Mouse (Mus musculus): ENCODE measurements around the gene Bcl7b. TPM values are rescaled to one million over a fixed set of nuclear protein-coding genes. Genes with fewer than 3 reads are reported as not detected.

Gene Bcl7b
- polyA plus RNA-seq, 1 experiment from 2014 or later = 65.7 TPM

DNA sequence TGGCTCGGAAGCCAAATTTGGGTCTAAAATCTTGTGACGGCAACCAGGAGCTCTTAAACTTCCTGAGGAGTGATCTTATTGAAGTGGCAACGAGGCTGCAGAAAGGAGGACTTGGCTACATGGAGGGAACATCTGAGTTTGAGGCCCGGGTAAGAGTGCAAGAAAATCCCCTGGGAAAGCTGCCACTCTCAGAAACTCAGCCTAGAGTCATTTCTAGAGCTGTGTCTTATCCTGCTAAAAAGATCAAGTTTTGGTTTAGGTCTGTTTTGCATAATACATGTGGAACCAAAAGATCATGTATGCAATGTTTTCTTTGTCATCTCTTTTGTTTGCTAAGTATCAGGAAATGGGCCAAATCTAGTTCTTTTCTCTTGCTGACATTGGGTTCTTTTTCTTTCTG, 62.1 kb downstream of the Bcl7b start:
- Histone ChIP-seq H3K27me3 (replicated peaks; ENCODE audit: insufficient read depth, low read length) (no peaks in the 10 kb centered on the region), H3K36me3 (ENCODE audit: insufficient read depth, low read length) (peaks cover 55% of the 10 kb centered on the region)

More for the DNA sequence above, 62.1 kb downstream of the Bcl7b start:
- no peak overlapping the region for H3K27ac ChIP-seq (ENCODE audit: low read length)
- no peak overlapping the region for H3K4me3 ChIP-seq (ENCODE audit: low read depth, low read length)
- H3K4me2 ChIP-seq (replicated peaks; ENCODE audit: low read depth, low read length) = no peak overlapping the region
- DNase-seq (ENCODE audit: low spot score) (no peak), ATAC-seq (no peak)
- H3K9ac ChIP-seq (replicated peaks; ENCODE audit: low read depth) = no peak overlapping the region
- TF ChIP-seq CTCF (IDR thresholded peaks at IDR 0.05) (no peak), EP300 (IDR thresholded peaks at IDR 0.05) (no peak)
- H3K4me1 ChIP-seq (ENCODE audit: insufficient read depth, low read depth, low read length) = no peaks in the 10 kb centered on the region
- 89% methylated on average over 4 of the region's 4 CpGs for WGBS
- H3K9me3 ChIP-seq (ENCODE audit: low read length) = no peaks in the 10 kb centered on the region

Small RNA genes lying within 50 kb of the gene (microRNA-seq; reads per million reads assigned to microRNA genes)
- gene Gm25315 = not detected

Other genes with a start within 250 kb of the Bcl7b start
- gene Mettl27, start 235.9 kb upstream of the Bcl7b start, polyA plus RNA-seq (2015; fragmentation: Nextera tagmentation; extraction: Ambion mirVana) = 33.7 and 35.5 TPM in 2 replicates
- gene Cldn4, start 221.3 kb upstream of the Bcl7b start, polyA plus RNA-seq (2015; fragmentation: Nextera tagmentation; extraction: Ambion mirVana) = 28.2 and 29.2 TPM in 2 replicates
- 547 and 583 TPM in 2 replicates for gene Cldn3, start 182.1 kb upstream of the Bcl7b start, polyA plus RNA-seq (2015; fragmentation: Nextera tagmentation; extraction: Ambion mirVana)
- gene Abhd11, start 159.1 kb upstream of the Bcl7b start, polyA plus RNA-seq (2015; fragmentation: Nextera tagmentation; extraction: Ambion mirVana) = 72.9 and 80.9 TPM in 2 replicates
- gene Stx1a, start 144.8 kb upstream of the Bcl7b start, polyA plus RNA-seq (2015; fragmentation: Nextera tagmentation; extraction: Ambion mirVana) = 5.5 and 5.8 TPM in 2 replicates
- gene Dnajc30, start 104.1 kb upstream of the Bcl7b start, polyA plus RNA-seq (2015; fragmentation: Nextera tagmentation; extraction: Ambion mirVana) = 28.0 and 28.8 TPM in 2 replicates
- 52.2 and 53.1 TPM in 2 replicates for gene Bud23, start 103.3 kb upstream of the Bcl7b start, polyA plus RNA-seq (2015; fragmentation: Nextera tagmentation; extraction: Ambion mirVana)
- 4.0 and 4.4 TPM in 2 replicates for gene Vps37d, start 90.0 kb upstream of the Bcl7b start, polyA plus RNA-seq (2015; fragmentation: Nextera tagmentation; extraction: Ambion mirVana)
- gene Mlxipl, start 78.4 kb upstream of the Bcl7b start, polyA plus RNA-seq (2015; fragmentation: Nextera tagmentation; extraction: Ambion mirVana) = 0.70 and 0.96 TPM in 2 replicates
- 8.7 and 9.5 TPM in 2 replicates for gene Tbl2, start 18.6 kb upstream of the Bcl7b start, polyA plus RNA-seq (2015; fragmentation: Nextera tagmentation; extraction: Ambion mirVana)
- 14.6 and 19.2 TPM in 2 replicates for gene Baz1b, start 19.0 kb downstream of the Bcl7b start, polyA plus RNA-seq (2015; fragmentation: Nextera tagmentation; extraction: Ambion mirVana)
- gene Fzd9, start 82.9 kb downstream of the Bcl7b start, polyA plus RNA-seq (2015; fragmentation: Nextera tagmentation; extraction: Ambion mirVana) = 0.19 and 0.33 TPM in 2 replicates
- not detected in 2 replicates for gene Fkbp6, start 181.8 kb downstream of the Bcl7b start, polyA plus RNA-seq (2015; fragmentation: Nextera tagmentation; extraction: Ambion mirVana)
- not detected in 2 replicates for gene Trim50, start 185.0 kb downstream of the Bcl7b start, polyA plus RNA-seq (2015; fragmentation: Nextera tagmentation; extraction: Ambion mirVana)
- 13.5 and 13.6 TPM in 2 replicates for gene Nsun5, start 201.7 kb downstream of the Bcl7b start, polyA plus RNA-seq (2015; fragmentation: Nextera tagmentation; extraction: Ambion mirVana)
- gene Pom121, start 226.3 kb downstream of the Bcl7b start, polyA plus RNA-seq (2015; fragmentation: Nextera tagmentation; extraction: Ambion mirVana) = 3.9 and 4.7 TPM in 2 replicates